Mouse (Mus musculus): ENCODE results near the gene Gm20547. TPM values are rescaled to one million over a fixed set of nuclear protein-coding genes. Genes with fewer than 3 reads are reported as not detected.

The Gm20547 gene
- total and polyA plus RNA-seq, 3 experiments, result 0.03 TPM; not detected in 2

GRCm38 (mm10) chr17:34893072-34893824 lies 11.4 kb upstream of the Gm20547 start:
- H3K9ac ChIP-seq (ENCODE audit: control insufficient read depth, low read depth, low read length, poor library complexity, severe bottlenecking), result peak overlapping the region; percentile 63; the same call in 1 of the 2 replicates
- H3K36me3 ChIP-seq (ENCODE audit: control insufficient read depth in 1 of 2, insufficient read depth in 2 of 2, low read length in 2 of 2), result peaks cover 0 to 11% of the 10 kb centered on the region in 2 experiments; a peak in 2 of 4 replicates
- H3K27ac ChIP-seq (ENCODE audit: control insufficient read depth, low read depth, low read length), result peak overlapping the region; percentile 12; the same call in 1 of the 2 replicates
- peaks cover 0 to 12% of the 10 kb centered on the region in 2 experiments; a peak in 2 of 4 replicates for H3K4me1 ChIP-seq (ENCODE audit: control insufficient read depth in 1 of 2, insufficient read depth in 2 of 2, low read length in 2 of 2)
- no peaks in the 10 kb centered on the region for H3K9me3 ChIP-seq (replicated peaks; ENCODE audit: insufficient read depth, low read length)
- H3K27me3 ChIP-seq (ENCODE audit: control insufficient read depth in 1 of 2, insufficient read depth in 2 of 2, low read length in 2 of 2), result no peaks in the 10 kb centered on the region
- H3K4me3 ChIP-seq (ENCODE audit: control insufficient read depth in 1 of 2, insufficient read depth in 1 of 2, low read depth in 2 of 2, low read length in 2 of 2), result no peak overlapping the region; a peak in 1 of 4 replicates
- TF ChIP-seq MAX (IDR thresholded peaks at IDR 0.05; ENCODE audit: low read length), result no peak
- no peak for TF ChIP-seq ZMIZ1 (IDR thresholded peaks at IDR 0.05; ENCODE audit: low read depth, low read length)
- TF ChIP-seq MYB (IDR thresholded peaks at IDR 0.05; ENCODE audit: low read depth, low read length), result no peak
- TF ChIP-seq EP300 (IDR thresholded peaks at IDR 0.05; ENCODE audit: low read depth in 1 of 2, low read length in 2 of 2), result no peak
- TF ChIP-seq MAZ (IDR thresholded peaks at IDR 0.05; ENCODE audit: low read depth, low read length), result no peak
- no peak for TF ChIP-seq GABPA (IDR thresholded peaks at IDR 0.05; ENCODE audit: low read depth, low read length)
- TF ChIP-seq MAFK (IDR thresholded peaks at IDR 0.05; ENCODE audit: borderline replicate concordance, low read depth, low read length), result no peak
- no peak for TF ChIP-seq GATA1 (IDR thresholded peaks at IDR 0.05; ENCODE audit: low read depth, low read length)
- no peak for TF ChIP-seq ZNF384 (IDR thresholded peaks at IDR 0.05; ENCODE audit: low read depth, low read length)
- TF ChIP-seq TAL1 (IDR thresholded peaks at IDR 0.05; ENCODE audit: low read length), result no peak
- TF ChIP-seq NRF1 (IDR thresholded peaks at IDR 0.05; ENCODE audit: insufficient read depth, low read depth, low read length, poor library complexity, severe bottlenecking), result no peak
- TF ChIP-seq MXI1 (IDR thresholded peaks at IDR 0.05; ENCODE audit: low read depth, low read length), result no peak
- no peak for TF ChIP-seq HCFC1 (IDR thresholded peaks at IDR 0.05; ENCODE audit: low read depth, low read length)
- TF ChIP-seq JUND (IDR thresholded peaks at IDR 0.05; ENCODE audit: low read depth, low read length), result no peak
- no peak for TF ChIP-seq MYC (IDR thresholded peaks at IDR 0.05; ENCODE audit: low read depth, low read length)
- no peak for TF ChIP-seq E2F4 (IDR thresholded peaks at IDR 0.05; ENCODE audit: borderline replicate concordance, low read depth, low read length)
- no peak for TF ChIP-seq ZC3H11A (IDR thresholded peaks at IDR 0.05; ENCODE audit: low read depth, low read length)
- TF ChIP-seq MEF2A (IDR thresholded peaks at IDR 0.05; ENCODE audit: extremely low read depth, insufficient replicate concordance, low read depth, low read length, poor library complexity, severe bottlenecking), result no peak
- no peak for TF ChIP-seq CHD1 (IDR thresholded peaks at IDR 0.05; ENCODE audit: low read depth, low read length)
- DNase-seq (ENCODE audit: low read depth, low spot score), result no peak
- peaks cover 18% of the 10 kb centered on the region for H3K79me2 ChIP-seq (ENCODE audit: control insufficient read depth, insufficient read depth, low read length, poor library complexity)

DNA sequence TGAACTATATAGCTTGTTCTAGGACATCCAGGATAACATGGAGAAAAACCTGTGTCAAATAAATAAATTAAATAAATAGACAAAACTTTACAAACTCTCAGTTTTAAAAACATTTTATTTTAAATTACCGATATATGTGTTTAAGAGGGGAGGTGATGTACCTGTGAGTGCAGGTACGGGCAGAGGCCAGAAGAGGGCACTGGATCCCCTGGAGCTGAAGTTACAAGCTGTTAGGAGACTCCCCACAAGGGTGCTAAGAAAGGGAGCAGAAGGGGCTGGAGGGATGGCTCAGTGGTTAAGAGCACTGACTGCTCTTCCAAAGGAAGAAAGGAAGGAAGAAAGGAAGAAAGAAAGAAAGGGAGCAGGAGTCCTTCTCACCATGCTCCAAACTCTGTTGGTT lies 9.5 kb upstream of the Gm20547 start:
- H3K79me2 ChIP-seq (ENCODE audit: control insufficient read depth, insufficient read depth, low read length, poor library complexity), result peaks cover 8% of the 10 kb centered on the region
- no peak overlapping the region for H3K9ac ChIP-seq (ENCODE audit: control insufficient read depth, low read depth, low read length, poor library complexity, severe bottlenecking)
- TF ChIP-seq ZC3H11A (IDR thresholded peaks at IDR 0.05; ENCODE audit: low read depth, low read length) (no peak), SMC3 (IDR thresholded peaks at IDR 0.05; ENCODE audit: low read depth, low read length) (peak; percentile 27; the same call in 1 of the 2 replicates), CTCF (IDR thresholded peaks at IDR 0.05 in 2 of 3, conservative IDR thresholded peaks at IDR 0.05 in 1 of 3; ENCODE audit: control insufficient read depth in 1 of 3, insufficient read depth in 1 of 3, low read depth in 2 of 3, low read length in 3 of 3, poor library complexity in 1 of 3, severe bottlenecking in 1 of 3) (peak; percentile 36 to 58 (median 42)), RAD21 (IDR thresholded peaks at IDR 0.05; ENCODE audit: low read depth, low read length) (peak; percentile 32), HCFC1 (IDR thresholded peaks at IDR 0.05; ENCODE audit: low read depth, low read length) (no peak), GATA1 (IDR thresholded peaks at IDR 0.05; ENCODE audit: low read depth, low read length) (no peak), ZMIZ1 (IDR thresholded peaks at IDR 0.05; ENCODE audit: low read depth, low read length) (no peak)
- DNase-seq (ENCODE audit: low read depth, low spot score), result peak; percentile 53
- H3K27me3 ChIP-seq (ENCODE audit: control insufficient read depth in 1 of 2, insufficient read depth in 2 of 2, low read length in 2 of 2), result no peaks in the 10 kb centered on the region
- H3K27ac ChIP-seq (ENCODE audit: control insufficient read depth, low read depth, low read length), result no peak overlapping the region
- H3K4me1 ChIP-seq (ENCODE audit: control insufficient read depth in 1 of 2, insufficient read depth in 2 of 2, low read length in 2 of 2), result peaks cover 0 to 9% of the 10 kb centered on the region in 2 experiments; a peak in 2 of 4 replicates
- no peak overlapping the region for H3K4me3 ChIP-seq (ENCODE audit: control insufficient read depth in 1 of 2, insufficient read depth in 1 of 2, low read depth in 2 of 2, low read length in 2 of 2)
- no peaks in the 10 kb centered on the region for H3K9me3 ChIP-seq (replicated peaks; ENCODE audit: insufficient read depth, low read length)
- peaks cover 0 to 5% of the 10 kb centered on the region in 2 experiments; a peak in 2 of 4 replicates for H3K36me3 ChIP-seq (ENCODE audit: control insufficient read depth in 1 of 2, insufficient read depth in 2 of 2, low read length in 2 of 2)

Data from MEL (cell line).